Mouse (Mus musculus) embryonic fibroblast, embryonic 13.5 days (primary cell): ENCODE results near the gene Macrod1.

Experiments
- CTCF ChIP-seq: IDR thresholded peaks from 2 replicates; pipeline ENCODE4 v1.5.1; 2011; ENCODE audit warnings: mild to moderate bottlenecking, control low read depth, low read length, moderate library complexity, borderline replicate concordance; ENCODE audit not compliant: insufficient read depth
- POLR2A ChIP-seq: IDR thresholded peaks from 2 replicates; pipeline ENCODE4 v1.6.1; 2011; ENCODE audit warnings: low read depth, mild to moderate bottlenecking, control low read depth, low read length, moderate library complexity

DNA sequence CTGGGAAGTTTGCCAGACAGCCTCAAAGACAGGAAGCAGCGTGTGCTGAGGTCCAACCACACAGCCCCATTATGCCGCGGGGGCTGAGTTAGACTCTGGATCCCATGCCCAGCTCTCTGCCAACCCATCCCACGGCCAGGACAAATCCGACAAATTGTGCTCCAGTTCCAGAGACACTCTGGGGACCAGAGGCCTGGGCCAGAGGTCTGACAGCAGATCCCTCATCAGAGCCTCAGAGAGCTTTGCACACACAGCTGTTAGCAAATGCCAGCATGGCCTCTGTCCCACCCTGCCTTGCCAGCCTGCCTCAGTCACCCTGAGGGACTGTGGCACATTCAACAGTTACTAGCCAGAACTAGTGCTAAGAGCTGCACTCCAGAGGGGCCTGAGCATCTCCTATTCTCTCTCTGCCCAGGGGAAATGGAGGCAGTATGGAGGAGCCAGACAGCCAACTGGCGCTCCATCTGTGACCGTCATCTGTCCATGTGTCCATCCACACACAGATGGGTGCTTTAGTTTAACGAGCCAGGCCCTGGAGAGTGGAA is 92.0 kb downstream of the Macrod1 start:
- no peak for TF ChIP-seq POLR2A
- no peak for TF ChIP-seq CTCF
